Mouse (Mus musculus): ENCODE measurements around the gene Poll. TPM values are rescaled to one million over a fixed set of nuclear protein-coding genes. Genes with fewer than 3 reads are reported as not detected.
"Not testable (repeated sequence)": the region's sequence is repeated elsewhere in the genome, so short reads cannot be mapped to it uniquely, and the experiment has no call there.

Poll gene
- polyA plus RNA-seq, 1 experiment from 2014 or later: 20.1 TPM

DNA sequence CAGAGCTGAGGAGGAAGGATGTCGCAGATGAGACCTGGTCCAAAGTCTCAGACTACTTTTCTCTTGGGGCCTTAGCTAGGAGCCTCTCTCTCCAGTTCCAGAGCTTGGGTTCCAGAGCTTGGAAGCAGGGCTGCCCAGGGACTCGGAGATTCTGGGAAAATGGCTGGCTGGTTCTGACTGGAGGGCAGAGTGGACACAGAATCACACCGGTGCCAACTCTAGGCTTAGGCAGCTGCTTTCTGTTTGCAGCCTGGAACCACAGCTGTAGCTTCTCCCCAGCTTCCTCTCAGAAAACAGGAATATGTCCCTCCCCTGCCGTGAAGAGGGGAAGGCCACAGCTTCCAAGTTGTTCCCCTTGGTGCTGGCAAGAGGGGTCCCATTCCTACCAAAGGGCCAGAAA is 10.4 kb downstream of the Poll start:
- Histone ChIP-seq H3K9me3 (no peaks in the 10 kb centered on the region), H3K4me2 (no peak overlapping the region), H3K27ac (no peak overlapping the region), H3K27me3 (peaks cover 39% of the 10 kb centered on the region), H3K9ac (replicated peaks) (no peak overlapping the region), H3K4me1 (replicated peaks) (peaks cover 15% of the 10 kb centered on the region), H3K4me3 (replicated peaks) (no peak overlapping the region), H3K36me3 (peaks cover 31% of the 10 kb centered on the region)
- no peak for ATAC-seq (ENCODE audit: insufficient number of reproducible peaks, insufficient read depth, low FRiP score, low TSS enrichment, low read depth)
- 83% methylated on average over 4 of the region's 4 CpGs for whole genome bisulfite sequencing

DNA sequence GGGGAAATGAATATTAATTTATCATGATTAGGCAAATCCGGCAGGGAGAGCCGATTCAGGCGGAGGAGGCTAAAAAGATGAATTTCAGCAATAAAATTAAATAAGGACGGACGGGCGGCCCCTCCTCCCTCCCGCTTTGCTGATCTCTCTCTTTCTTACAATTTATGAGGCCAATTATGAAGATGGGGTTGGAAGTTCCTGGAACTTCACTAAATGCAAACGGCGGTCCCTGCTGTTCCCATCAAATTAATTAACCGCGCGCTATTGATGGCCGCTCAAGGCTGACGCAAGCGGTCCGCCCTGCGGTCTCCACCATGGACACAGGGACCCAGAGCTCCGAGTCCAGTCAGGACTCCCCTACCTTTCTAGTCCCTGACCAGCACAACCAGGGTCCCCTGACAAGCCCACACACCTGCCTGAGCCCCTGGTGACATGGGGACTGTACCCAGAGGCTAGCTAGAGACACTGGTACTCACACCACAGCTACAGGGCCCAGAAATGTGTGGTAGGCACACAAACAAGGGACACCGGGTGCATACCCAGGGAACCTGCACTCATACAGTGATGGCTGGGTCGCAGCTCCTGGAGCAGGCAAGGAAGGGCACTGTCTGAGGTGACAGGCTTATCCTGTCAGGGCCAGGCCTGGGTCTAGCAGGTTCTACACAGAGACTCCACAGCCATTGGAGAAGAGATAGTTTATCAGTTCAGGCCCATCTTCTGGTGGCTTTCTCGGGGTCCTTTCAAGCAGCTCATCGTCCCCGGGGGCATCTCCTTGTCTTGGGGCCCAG is 11.0 kb downstream of the Poll start:
- Histone ChIP-seq H3K9me3 (no peaks in the 10 kb centered on the region), H3K9ac (replicated peaks) (no peak overlapping the region), H3K27ac (no peak overlapping the region), H3K4me1 (replicated peaks) (peaks cover 21% of the 10 kb centered on the region), H3K4me2 (no peak overlapping the region), H3K27me3 (peaks cover 39% of the 10 kb centered on the region), H3K36me3 (peaks cover 25% of the 10 kb centered on the region), H3K4me3 (replicated peaks) (no peak overlapping the region)
- ATAC-seq (ENCODE audit: insufficient number of reproducible peaks, insufficient read depth, low FRiP score, low TSS enrichment, low read depth): no peak
- 62% methylated on average over 23 of the region's 23 CpGs for WGBS

DNA sequence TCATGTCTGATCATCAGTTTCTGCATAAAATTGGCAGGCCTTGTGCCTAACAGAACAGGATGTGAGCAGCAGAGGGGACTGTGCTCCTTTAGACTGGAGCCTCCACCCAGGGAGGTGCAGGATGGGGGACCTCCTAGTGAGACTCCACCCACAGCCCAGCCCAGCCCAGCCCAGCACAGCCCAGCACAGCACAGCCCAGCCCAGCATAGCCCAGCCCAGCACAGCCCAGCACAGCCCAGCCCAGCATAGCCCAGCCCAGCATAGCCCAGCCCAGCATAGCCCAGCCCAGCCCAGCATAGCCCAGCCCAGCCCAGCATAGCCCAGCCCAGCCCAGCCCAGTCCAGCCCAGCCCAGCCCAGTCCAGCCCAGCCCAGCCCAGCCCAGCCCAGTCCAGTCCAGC is 12.1 kb downstream of the Poll start:
- not testable (repeated sequence) for H3K4me2 ChIP-seq; H3K9me3 ChIP-seq; ATAC-seq (ENCODE audit: insufficient number of reproducible peaks, insufficient read depth, low FRiP score, low TSS enrichment, low read depth); H3K4me3 ChIP-seq (replicated peaks); H3K27ac ChIP-seq; H3K9ac ChIP-seq (replicated peaks)
- peaks cover 13% of the 10 kb centered on the region for H3K36me3 ChIP-seq
- peaks cover 27% of the 10 kb centered on the region for H3K4me1 ChIP-seq (replicated peaks)
- H3K27me3 ChIP-seq: peaks cover 50% of the 10 kb centered on the region

- peak; percentile 73 for ATAC-seq (ENCODE audit: insufficient number of reproducible peaks, insufficient read depth, low FRiP score, low TSS enrichment, low read depth)
- Histone ChIP-seq H3K36me3 (no peaks in the 10 kb centered on the region), H3K4me1 (replicated peaks) (peaks cover 27% of the 10 kb centered on the region), H3K27ac (no peak overlapping the region), H3K27me3 (peaks cover 79% of the 10 kb centered on the region), H3K9ac (replicated peaks) (peak overlapping the region; percentile 34; the same call in 1 of the 2 replicates), H3K4me2 (peak overlapping the region; percentile 82), H3K4me3 (replicated peaks) (peak overlapping the region; percentile 38), H3K9me3 (no peaks in the 10 kb centered on the region)
- under 1% methylated on average over 30 of the region's 30 CpGs for WGBS
Measured at GRCm38 (mm10) chr19:45544925-45545321, 15.4 kb downstream of the Poll start.

GRCm38 (mm10) chr19:45544152-45544924 is 16.0 kb downstream of the Poll start:
- WGBS: 0% methylated on average over 14 of the region's 26 CpGs
- Histone ChIP-seq H3K4me1 (replicated peaks) (peaks cover 27% of the 10 kb centered on the region), H3K4me2 (peak overlapping the region; percentile 82), H3K9me3 (no peaks in the 10 kb centered on the region), H3K36me3 (no peaks in the 10 kb centered on the region), H3K9ac (replicated peaks) (peak overlapping the region; percentile 34; the same call in 1 of the 2 replicates), H3K27me3 (peaks cover 79% of the 10 kb centered on the region), H3K27ac (no peak overlapping the region), H3K4me3 (replicated peaks) (peak overlapping the region; percentile 38)
- ATAC-seq (ENCODE audit: insufficient number of reproducible peaks, insufficient read depth, low FRiP score, low TSS enrichment, low read depth): peak; percentile 21; the same call in 1 of the 2 replicates

DNA sequence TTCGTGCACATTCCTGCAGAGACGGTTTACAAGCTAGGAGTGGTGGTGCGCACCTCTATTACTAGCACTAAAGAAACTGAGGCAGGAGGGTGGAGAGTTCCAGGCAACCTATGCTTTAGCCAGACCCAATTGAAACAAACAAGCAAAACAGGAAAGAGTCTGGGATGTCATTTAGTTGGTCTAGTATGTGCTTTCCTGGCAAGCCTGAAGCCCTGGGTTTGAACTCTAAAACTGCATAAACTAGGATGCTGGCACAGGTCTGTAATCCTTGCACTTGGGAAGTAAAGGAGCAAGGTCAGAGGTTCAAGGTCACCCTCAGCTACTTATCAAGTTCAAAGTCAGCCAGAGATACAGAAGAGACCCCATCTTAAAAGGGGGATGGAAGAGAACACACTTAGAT is 18.3 kb downstream of the Poll start:
- no peak for ATAC-seq (ENCODE audit: insufficient number of reproducible peaks, insufficient read depth, low FRiP score, low TSS enrichment, low read depth)
- no peak overlapping the region for H3K27ac ChIP-seq

DNA sequence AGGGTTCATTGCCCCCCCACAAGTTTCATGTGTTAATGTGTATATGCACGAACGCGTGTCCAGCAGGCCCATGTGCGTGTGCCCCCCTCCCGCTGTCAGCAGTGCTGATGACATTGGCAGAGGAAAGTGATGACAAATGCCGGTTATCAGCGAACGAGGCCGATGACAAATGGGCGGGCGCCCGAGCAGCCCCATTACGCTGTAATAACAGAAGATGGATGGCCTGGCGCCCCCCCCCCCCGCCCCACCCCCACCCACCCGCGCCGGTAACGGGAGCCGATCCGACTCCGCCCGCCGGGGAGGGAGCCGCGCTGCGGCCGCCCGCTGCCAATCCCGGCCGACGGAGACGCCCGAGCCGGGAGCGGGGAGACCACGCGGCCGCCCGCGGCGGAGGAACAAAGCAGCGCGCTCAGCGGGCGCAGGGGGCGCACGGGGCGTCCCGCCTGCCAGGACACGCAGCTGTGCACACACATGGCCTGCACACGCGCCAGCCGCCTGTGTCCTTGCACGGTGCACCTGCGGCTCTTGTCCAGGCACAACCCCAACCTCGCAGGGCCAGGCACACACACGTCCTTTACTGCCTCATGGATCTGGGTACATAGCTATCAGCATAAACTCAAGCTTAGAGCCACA is 18.8 kb downstream of the Poll start:
- H3K27ac ChIP-seq: no peak overlapping the region
- peak overlapping the region; percentile 52; the same call in 1 of the 2 replicates for H3K9ac ChIP-seq (replicated peaks)
- no peaks in the 10 kb centered on the region for H3K9me3 ChIP-seq
- peak overlapping the region; percentile 83 for H3K4me2 ChIP-seq
- H3K4me1 ChIP-seq (replicated peaks): peaks cover 27% of the 10 kb centered on the region
- H3K4me3 ChIP-seq (replicated peaks): peak overlapping the region; percentile 47
- peaks cover 77% of the 10 kb centered on the region for H3K27me3 ChIP-seq
- no peaks in the 10 kb centered on the region for H3K36me3 ChIP-seq
- no peak; the same call in 1 of the 2 replicates for ATAC-seq (ENCODE audit: insufficient number of reproducible peaks, insufficient read depth, low FRiP score, low TSS enrichment, low read depth)
- WGBS: under 1% methylated on average over 36 of the region's 58 CpGs

More for the DNA sequence above, 18.3 kb downstream of the Poll start:
- Histone ChIP-seq H3K4me3 (replicated peaks) (peak overlapping the region; percentile 47), H3K4me1 (replicated peaks) (peaks cover 27% of the 10 kb centered on the region), H3K27me3 (peaks cover 80% of the 10 kb centered on the region), H3K9ac (replicated peaks) (peak overlapping the region; percentile 52; the same call in 1 of the 2 replicates), H3K36me3 (no peaks in the 10 kb centered on the region), H3K4me2 (peak overlapping the region; percentile 83), H3K9me3 (no peaks in the 10 kb centered on the region)
- WGBS: 11% methylated on average over 3 of the region's 3 CpGs

DNA sequence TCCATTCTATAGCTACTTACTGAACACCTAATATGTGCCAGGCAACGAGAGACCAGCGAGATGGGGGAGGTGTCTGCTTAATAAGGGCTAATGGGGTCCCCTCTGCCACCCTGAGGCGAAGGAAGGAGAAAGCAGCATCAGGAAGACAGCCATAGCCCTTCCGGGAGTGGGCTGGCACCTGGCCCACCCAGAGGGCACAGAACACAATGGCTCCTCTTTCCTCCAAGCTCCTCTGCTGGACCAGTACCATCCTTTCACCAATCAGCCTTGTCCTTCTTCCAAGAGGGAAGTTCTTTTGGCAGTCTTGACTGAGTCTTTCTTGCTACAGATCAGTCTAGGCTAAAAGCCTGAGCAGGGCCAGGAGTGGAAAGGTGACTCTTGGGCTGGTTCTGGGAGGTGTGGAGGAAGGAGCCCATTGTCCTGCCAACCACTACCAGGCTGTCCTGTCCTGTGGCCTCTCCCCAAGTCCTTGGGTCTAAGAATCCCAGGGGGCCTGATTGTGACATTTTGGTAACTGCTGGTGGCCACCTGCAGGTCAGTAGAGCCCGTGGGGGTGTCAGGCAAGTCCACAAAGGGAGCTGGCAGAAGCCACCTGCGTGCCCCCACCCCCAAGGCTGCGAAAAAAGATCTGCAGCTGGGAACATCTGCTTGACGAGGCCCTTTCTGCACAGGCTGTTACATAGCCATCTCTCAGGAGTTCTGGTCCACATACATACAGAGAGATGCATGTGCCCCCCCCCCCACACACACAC is 19.5 kb downstream of the Poll start:
- Histone ChIP-seq H3K4me3 (replicated peaks) (peak overlapping the region; percentile 47), H3K9ac (replicated peaks) (no peak overlapping the region), H3K9me3 (no peaks in the 10 kb centered on the region), H3K27me3 (peaks cover 71% of the 10 kb centered on the region), H3K4me1 (replicated peaks) (peaks cover 31% of the 10 kb centered on the region), H3K27ac (no peak overlapping the region), H3K36me3 (no peaks in the 10 kb centered on the region), H3K4me2 (peak overlapping the region; percentile 83)
- 29% methylated on average over 8 of the region's 8 CpGs for WGBS
- no peak for ATAC-seq (ENCODE audit: insufficient number of reproducible peaks, insufficient read depth, low FRiP score, low TSS enrichment, low read depth)

DNA sequence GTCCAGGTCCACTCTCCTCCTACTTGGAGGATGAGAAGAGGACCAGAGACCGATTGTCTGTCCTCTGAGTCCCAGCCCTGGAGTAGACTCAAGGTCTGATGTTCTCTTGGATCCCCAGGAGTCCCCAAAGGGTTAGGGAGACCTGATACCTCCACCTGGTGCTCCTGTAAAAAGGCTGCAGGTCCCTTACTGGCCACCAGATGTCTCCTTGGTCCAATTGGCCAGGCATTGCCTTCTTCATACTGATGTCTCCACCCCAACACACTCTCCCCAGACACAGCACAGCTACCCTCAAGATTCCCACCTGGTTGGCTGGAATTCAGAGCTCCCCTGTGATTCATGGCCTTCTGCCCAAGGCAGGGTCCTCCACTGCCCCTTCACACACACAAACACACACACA is 22.8 kb downstream of the Poll start:
- peaks cover 50% of the 10 kb centered on the region for H3K27me3 ChIP-seq
- WGBS: 62% methylated on average over 1 of the region's 1 CpGs
- no peak for ATAC-seq (ENCODE audit: insufficient number of reproducible peaks, insufficient read depth, low FRiP score, low TSS enrichment, low read depth)
- H3K27ac ChIP-seq: no peak overlapping the region
- no peak overlapping the region for H3K4me3 ChIP-seq (replicated peaks)
- no peaks in the 10 kb centered on the region for H3K9me3 ChIP-seq
- H3K9ac ChIP-seq (replicated peaks): no peak overlapping the region
- H3K4me1 ChIP-seq (replicated peaks): peaks cover 37% of the 10 kb centered on the region
- no peak overlapping the region for H3K4me2 ChIP-seq
- H3K36me3 ChIP-seq: no peaks in the 10 kb centered on the region

GRCm38 (mm10) chr19:45535929-45536328 is 24.4 kb downstream of the Poll start:
- Histone ChIP-seq H3K9me3 (no peaks in the 10 kb centered on the region), H3K9ac (replicated peaks) (no peak overlapping the region), H3K4me1 (replicated peaks) (peaks cover 24% of the 10 kb centered on the region), H3K4me2 (no peak overlapping the region), H3K27ac (no peak overlapping the region), H3K4me3 (replicated peaks) (no peak overlapping the region), H3K36me3 (peaks cover 7% of the 10 kb centered on the region; the same call in 1 of the 2 replicates), H3K27me3 (peaks cover 35% of the 10 kb centered on the region)
- no peak for ATAC-seq (ENCODE audit: insufficient number of reproducible peaks, insufficient read depth, low FRiP score, low TSS enrichment, low read depth)
- 33% methylated on average over 6 of the region's 6 CpGs for WGBS

Data from limb, embryonic 12.5 days (tissue).